Mouse (Mus musculus) gonadal fat pad, adult 2 months (tissue): ENCODE measurements around the gene Rpl11. TPM values are rescaled to one million over a fixed set of nuclear protein-coding genes. Genes with fewer than 3 reads are reported as not detected.
A peak's percentile ranks its signal among the peaks of the same experiment; 100 is the strongest.
"Not testable (repeated sequence)": the region's sequence is repeated elsewhere in the genome, so short reads cannot be mapped to it uniquely, and the experiment has no call there.

Experiments used
- DNase-seq: peaks from one replicate; pipeline ENCODE4 v3.0.0-alpha.2; 2012; ENCODE audit warnings: low read depth
- polyA plus RNA-seq: library from polyadenylated mRNA; depleted of rRNA; stranded (reverse); fragments of >200 nt; gene quantifications from 2 replicates; pipeline ENCODE4 v1.2.3, GENCODE M21; 2012; rRNA removed

Rpl11 gene
- 410 and 531 TPM in 2 replicates for polyA plus RNA-seq

- DNase-seq = no peak
These were observed at the start of gene Rpl11 for GRCm38 (mm10) chr4:136053247-136053596. TSS of gene Rpl11 (minus strand) at chr4:136053428.

DNA sequence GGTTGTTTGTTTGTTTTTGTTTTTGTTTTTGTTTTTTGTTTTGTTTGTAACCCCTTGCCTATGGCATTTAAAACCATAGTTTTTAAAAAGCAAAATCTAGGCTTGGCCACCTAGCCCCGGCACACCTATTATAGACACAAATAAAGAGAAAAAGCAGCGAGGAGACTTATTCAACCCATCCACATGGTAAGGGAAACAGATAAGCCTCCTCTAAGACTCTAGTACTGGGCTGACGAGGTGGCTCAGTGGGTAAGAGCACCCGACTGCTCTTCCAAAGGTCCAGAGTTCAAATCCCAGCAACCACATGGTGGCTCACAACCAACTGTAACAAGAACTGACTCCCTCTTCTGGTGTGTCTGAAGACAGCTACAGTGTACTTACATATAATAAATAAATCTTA is 48.5 kb upstream of the Rpl11 start:
- not testable (repeated sequence) for DNase-seq

DNA sequence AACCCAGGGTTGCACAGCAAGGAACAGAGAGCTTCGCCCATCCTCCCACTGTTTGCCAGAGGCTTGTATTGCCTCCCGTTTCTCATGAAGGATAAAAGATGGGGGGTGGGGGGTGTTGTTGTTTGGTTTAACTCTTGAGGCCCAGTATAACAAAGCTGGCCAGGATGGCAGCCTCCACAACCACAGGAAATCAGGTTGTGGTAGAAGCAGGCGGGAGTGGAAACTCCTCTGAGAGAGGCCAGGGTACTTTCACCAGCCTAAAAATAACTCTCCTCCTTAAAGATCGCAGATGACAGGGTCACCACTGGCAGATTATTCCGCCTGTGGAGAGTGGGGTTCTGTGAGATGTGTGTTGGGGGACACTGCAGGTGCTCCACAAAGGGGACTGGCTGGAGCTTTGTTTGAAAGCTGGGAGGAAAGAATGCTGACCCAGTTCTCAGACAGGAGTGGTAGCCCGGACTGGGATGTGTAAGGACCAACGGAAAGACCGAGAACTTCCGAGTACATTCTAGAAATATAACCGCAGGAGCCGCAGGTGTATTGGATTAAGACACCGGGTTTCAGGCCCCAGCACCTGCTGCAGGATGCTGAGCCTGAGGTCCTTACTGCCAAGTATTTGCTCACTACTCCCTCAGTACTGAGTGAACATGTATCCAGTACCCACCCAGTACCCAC is 47.3 kb upstream of the Rpl11 start:
- DNase-seq = no peak

- no peak for DNase-seq
These were observed 45.2 kb upstream of the Rpl11 start for GRCm38 (mm10) chr4:136098446-136098845.

DNA sequence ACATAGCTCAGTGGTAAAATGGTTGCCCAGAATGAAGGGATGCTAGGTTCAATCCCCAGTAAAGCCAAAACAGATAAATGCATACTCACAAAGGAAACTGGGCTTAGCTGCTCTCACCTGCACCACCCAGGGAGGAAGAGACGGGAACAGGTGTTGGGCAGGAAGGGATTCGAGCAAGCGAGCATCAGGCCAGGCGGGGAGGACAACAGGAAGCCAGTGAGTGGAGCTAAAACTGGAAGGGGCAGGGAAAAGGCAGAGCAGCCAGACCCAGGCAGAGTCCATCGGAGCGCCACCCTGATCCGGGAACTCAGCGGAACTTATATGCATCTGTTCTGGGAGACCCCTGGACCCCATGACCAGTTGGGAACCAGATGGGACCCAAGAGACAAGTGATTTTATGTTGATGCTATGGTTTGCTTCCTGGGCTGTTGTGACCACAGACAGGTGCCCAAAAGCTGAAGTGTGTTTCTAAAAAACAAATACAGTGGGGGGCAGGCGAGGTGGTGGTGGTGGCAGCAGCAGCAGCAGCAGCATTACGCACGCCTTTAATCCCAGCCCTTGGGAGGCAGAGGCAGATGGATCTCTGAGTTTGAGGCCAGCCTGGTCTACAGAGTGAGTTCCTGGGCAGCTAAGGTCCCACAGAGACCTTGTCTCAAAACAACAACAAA is 43.4 kb upstream of the Rpl11 start:
- no peak for DNase-seq

DNA sequence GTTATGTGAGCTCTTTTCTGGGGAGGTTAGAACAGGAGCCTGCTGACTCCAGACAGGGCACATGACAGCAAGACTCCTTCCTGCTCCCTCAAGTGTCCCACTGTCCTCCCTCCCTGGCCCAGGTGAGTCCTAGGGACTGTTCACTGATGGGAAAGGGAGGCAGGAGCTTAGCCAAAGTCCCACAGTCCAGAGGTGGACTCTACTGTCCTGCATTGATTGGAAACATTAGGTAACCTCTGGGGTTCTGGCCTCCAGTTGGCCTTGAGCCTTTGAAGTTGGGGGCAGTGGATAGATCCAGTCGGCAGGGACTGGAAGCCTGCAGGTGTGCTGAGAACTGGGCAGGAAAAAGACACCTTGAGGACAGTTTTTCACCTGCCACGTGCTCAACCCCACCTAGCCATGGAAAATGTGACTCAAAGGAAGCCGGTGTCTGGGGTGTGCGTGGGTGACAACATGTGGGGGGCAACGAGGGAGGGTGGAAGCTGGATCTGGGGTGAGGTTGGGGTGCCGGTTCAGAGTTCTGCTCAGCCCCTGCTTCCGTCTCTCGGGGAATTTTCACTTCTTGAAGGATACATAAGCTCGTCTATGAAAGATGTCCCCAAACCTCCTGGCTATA is 42.4 kb upstream of the Rpl11 start:
- DNase-seq = no peak

GRCm38 (mm10) chr4:136094519-136095219 is 41.4 kb upstream of the Rpl11 start:
- DNase-seq = no peak

- no peak for DNase-seq
These were observed 39.3 kb upstream of the Rpl11 start for GRCm38 (mm10) chr4:136092498-136092897.

DNA sequence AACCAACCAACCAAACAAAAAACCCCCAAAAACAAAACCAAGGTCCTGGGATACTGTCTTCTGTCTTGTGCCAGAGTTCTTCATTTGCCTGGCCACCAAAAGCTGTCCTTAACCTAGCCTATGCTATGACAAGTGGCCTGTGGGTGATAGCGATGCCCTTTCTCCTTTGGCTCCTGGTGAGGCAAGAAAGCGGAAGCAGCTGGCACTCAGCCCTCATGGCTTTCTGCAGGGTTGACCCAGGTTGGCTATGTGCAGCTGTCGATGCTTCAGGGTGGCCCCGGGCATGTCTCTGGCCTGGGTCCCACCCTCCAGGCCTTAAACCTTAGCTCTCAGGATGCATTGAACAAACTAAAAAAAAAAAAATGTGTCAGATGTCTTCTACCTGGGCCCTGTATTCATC is 38.1 kb upstream of the Rpl11 start:
- no peak for DNase-seq

- DNase-seq = peak; percentile 50
These were observed 36.7 kb upstream of the Rpl11 start for GRCm38 (mm10) chr4:136089748-136090583.

GRCm38 (mm10) chr4:136088971-136089747 is 35.9 kb upstream of the Rpl11 start:
- no peak for DNase-seq

DNA sequence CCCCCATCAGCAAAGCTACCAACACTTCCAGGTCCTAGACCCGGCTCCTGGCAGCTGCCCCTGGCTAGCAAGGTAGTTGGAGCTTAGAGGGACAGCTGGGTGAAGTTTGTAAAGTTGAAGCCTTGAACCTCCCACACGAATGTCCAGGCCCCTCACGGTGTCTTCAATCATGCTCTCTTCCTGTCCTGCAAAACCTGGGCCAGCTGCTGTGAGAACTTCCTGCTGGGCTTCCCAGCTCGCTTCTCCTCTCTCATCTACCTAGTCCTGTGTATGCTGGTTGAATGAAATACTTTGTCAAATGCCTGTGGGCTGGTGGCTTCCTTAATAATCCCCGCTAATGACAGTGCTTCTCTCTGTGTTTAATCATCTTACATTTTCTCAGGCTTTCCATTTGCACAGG is 35.1 kb upstream of the Rpl11 start:
- DNase-seq = no peak

DNA sequence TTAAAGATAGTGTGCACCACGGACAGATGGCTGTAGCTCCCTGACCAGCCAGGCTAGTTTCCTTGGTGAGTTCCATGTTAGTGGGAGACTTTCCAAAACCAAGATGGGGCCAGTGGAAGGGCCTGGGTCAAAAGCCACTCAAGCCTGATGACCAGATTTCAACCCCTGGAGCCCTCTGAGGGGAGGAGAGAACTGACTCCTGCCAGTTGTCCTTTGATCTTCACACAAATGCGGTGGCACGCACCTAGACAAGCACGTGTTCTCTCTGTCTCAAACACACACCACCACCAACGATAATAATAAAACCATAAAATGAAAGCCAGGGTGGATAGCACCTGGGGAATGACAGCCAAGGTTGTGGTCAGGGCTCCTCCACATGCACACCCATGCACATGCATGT is 34.0 kb upstream of the Rpl11 start:
- no peak for DNase-seq

GRCm38 (mm10) chr4:136084840-136085239 is 31.6 kb upstream of the Rpl11 start:
- no peak for DNase-seq

DNA sequence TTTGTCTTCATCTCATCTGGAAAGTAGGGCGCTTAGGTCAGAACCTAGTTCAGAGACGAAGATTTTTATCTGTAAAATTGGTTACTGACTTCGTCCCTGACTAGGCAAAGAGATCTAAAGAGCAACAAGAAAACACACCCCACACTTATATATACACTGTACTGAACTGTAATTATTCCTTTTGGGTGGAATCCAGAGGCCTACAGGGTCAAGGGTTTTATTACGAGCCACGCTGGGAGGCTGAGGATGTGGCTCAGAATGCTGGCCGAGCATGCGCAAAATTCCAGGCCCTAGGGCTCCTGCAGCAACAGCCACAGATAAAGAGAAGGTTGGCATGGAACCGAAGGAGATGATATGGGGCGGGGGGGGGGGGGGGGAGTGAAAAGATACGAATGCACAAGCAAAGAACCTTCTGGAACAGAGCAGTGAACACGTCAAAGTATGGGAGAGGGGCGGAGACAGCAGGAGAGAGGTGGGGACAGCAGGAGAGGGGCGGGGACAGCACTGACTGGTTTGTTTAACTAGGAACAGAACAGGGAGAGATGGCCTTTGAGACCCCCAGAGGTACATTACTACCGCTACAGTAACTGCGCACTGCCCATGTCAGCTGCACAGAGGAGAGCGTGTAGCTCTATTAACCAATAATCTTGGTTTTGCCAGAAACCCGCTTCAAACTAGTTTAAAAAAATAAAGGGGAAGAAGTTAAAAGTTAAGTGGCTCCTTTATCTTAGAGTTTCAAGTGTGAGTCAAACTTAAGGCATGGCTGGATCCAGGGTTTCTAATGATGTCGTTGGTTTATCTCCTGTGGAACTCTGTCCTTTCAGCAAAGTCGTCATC is 30.3 kb upstream of the Rpl11 start:
- no peak for DNase-seq

DNA sequence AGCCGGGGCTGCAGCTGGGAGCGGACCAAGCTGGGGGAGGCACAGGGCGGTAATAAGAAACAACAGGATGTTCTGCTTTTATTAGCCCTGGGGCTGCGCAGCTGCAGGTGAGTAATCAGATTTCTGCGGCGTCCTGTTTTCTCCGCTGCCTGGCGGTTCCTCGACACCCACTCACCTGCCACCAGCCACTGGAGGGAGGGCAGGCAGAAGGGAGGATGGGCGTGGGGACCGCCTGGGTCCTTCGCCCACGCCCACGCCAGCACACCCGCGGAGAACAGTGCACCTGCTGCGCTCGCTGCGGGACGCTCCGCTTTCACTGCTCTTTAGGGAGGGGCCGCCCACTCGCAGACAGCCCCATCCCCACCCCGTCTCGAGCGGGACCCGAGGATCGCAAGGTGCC is 28.5 kb upstream of the Rpl11 start:
- no peak for DNase-seq

DNA sequence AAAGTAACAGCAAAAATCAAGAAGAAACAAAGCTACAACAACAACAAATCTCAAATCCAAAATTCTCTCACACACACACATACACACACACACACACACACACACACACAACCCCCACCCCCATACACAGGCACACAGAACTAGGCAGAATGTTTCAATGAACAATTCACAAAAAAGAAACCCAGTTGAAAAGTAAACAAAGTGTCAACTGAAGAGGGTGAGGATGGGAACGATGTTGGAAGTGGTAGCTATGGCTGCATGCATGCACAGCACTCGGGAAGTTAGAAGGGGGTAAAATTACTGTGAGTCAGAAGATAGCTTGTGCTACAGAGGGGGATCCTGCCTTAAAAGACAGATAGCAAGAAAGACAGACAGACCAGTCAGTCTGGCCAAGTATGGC is 25.4 kb upstream of the Rpl11 start:
- no peak for DNase-seq

GRCm38 (mm10) chr4:136076776-136077538 is 23.7 kb upstream of the Rpl11 start:
- DNase-seq = no peak

DNA sequence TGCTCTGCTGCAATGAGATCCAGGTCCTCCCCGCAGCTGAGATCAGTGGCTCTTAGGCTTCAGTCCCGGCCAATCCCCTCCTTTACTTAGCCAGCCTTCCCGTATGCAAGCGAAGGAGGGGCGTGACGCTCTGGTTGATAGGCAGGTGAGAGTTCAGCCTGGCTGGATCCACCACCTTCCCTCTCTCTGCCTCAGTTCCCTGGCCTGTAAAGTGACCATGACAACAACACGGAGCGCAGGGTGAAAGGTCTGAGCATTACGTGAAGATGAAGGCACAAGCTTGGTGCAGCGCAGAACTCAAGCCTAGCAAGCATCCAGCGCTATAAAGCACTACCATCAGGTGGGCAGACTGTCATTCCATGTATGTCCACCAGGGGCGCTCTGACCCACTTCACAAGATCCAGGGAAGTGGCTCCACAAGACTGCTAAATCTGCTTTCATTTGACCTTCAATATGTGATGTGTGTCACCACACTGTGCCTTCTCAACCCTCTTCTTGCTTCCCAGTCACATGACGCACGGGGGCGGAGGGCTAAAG is 18.0 kb upstream of the Rpl11 start:
- DNase-seq = no peak
